In the genomic region with DNA sequence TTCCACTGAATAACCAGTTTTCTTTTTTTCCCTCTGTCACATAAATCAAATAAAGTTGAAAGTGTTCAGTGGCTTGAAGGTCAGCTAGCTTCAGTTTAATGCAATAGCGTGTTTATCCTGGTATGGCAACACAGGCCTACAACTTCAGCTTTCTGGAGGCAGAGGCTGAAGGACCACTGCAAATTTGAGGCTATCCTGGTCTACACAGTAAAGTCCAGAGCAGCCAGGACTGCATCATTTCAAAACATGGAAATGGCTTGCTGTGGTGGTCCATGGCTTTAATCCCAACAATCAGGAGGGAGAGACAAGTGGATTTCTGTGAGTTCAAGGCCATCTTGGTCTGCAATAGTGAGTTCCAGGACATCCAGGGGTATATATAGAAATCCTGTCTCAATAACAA, we compare ENCODE assay signal across 14 mouse cellular contexts. TPM values are rescaled to one million over a fixed set of nuclear protein-coding genes. Genes with fewer than 3 reads are reported as not detected.
A peak's percentile ranks its signal among the peaks of the same experiment; 100 is the strongest.
DNase-seq lines count a peak whose midpoint lies in the region.
"Had no signal": no experiment of that assay in that cellular context is flagged by ENCODE, and none has a peak within 500 bp of the region (broad histone marks: within the 10 kb centered on the region; RNA-seq: fewer than 3 reads in every experiment).

No protein-coding gene starts in this region.

- DNase-seq in adrenal gland, adult (ENCODE audit: inconsistent age in 2 of 2, low spot score in 1 of 2), result peak; percentile 29 to 78
- DNase-seq in adrenal gland, adult 18-20 months (ENCODE audit: low spot score in 2 of 2), result no peak
- peak; percentile 20 for DNase-seq in adrenal gland, adult 8-10 months
- no peak for DNase-seq in adrenal gland, postnatal 36 days
- DNase-seq in adipocyte (ENCODE audit: low spot score), result peak; percentile 14
- DNase-seq: adrenal gland, postnatal 10 days; B cell, adult 2 months; cerebellum, adult 11 months; cerebellum, adult 18-20 months; cerebellum, adult 8-10 months; cerebellum, adult 9-11 months; cerebellum, postnatal 14 days; cerebellum, postnatal 36 days; embryo, embryonic 11 days had no signal

RNA-seq across cellular contexts. Expression of a gene that starts 46.5 kb away (rescaled TPM):
- total RNA-seq in adrenal gland, adult 18-20 months (2021), result 100 to 1,000 TPM; 124 to 136 TPM
- total RNA-seq in adrenal gland, adult 8-10 months (2022), result 100 to 1,000 TPM; 120 to 143 (median 133) TPM
- total RNA-seq in adrenal gland, postnatal 36 days (2021), result 100 to 1,000 TPM; 140 to 149 TPM

Comparison
In these comparisons a context has a peak if more than half of its experiments do, and no peak if none do; other contexts are left out.
1. DNase-seq: peak in adrenal gland, adult (2 of 2), adrenal gland, adult 8-10 months (single experiment) and adipocyte (single experiment); none in adrenal gland, adult 18-20 months (0 of 2) and adrenal gland, postnatal 36 days (0 of 2).